Mouse (Mus musculus) forebrain, embryonic 12.5 days (tissue): ENCODE measurements around the gene Tcap. TPM values are rescaled to one million over a fixed set of nuclear protein-coding genes. Genes with fewer than 3 reads are reported as not detected.

Source experiments
- polyA plus RNA-seq: library from polyadenylated mRNA; unstranded; fragments of >200 nt; fragmentation: Nextera tagmentation; extraction: Ambion mirVana; gene quantifications from 2 replicates; pipeline ENCODE4 v1.2.1, GENCODE M21; 2016

The Tcap gene
- polyA plus RNA-seq, 1 experiment from 2014 or later = 0.20 TPM

Other genes with a start within 250 kb of the Tcap start
- 29.5 and 29.9 TPM in 2 replicates for gene Fbxl20, start 233.4 kb upstream of the Tcap start, polyA plus RNA-seq
- 68.7 and 79.9 TPM in 2 replicates for gene Med1, start 190.5 kb upstream of the Tcap start, polyA plus RNA-seq
- gene Cdk12, start 180.8 kb upstream of the Tcap start, polyA plus RNA-seq = 17.9 and 20.0 TPM in 2 replicates
- gene Neurod2, start 54.2 kb upstream of the Tcap start, polyA plus RNA-seq = 19.9 and 20.5 TPM in 2 replicates
- 3.0 and 3.1 TPM in 2 replicates for gene Ppp1r1b, start 35.4 kb upstream of the Tcap start, polyA plus RNA-seq
- gene Stard3, start 25.4 kb upstream of the Tcap start, polyA plus RNA-seq = 42.0 and 42.5 TPM in 2 replicates
- 0.17 TPM in 1 of 2 replicates, not detected in the other for gene Pnmt, start 2.6 kb downstream of the Tcap start, polyA plus RNA-seq
- gene Pgap3, start 16.7 kb downstream of the Tcap start, polyA plus RNA-seq = 7.7 and 8.3 TPM in 2 replicates
- gene Erbb2, start 28.7 kb downstream of the Tcap start, polyA plus RNA-seq = 16.4 and 17.8 TPM in 2 replicates
- gene Mien1, start 55.2 kb downstream of the Tcap start, polyA plus RNA-seq = 142 and 154 TPM in 2 replicates
- gene Grb7, start 62.6 kb downstream of the Tcap start, polyA plus RNA-seq = 1.1 and 1.6 TPM in 2 replicates
- 0.04 TPM in 1 of 2 replicates, not detected in the other for gene Ikzf3, start 162.2 kb downstream of the Tcap start, polyA plus RNA-seq
- gene Zpbp2, start 167.3 kb downstream of the Tcap start, polyA plus RNA-seq = 0.17 TPM in 1 of 2 replicates, not detected in the other
- gene Ormdl3, start 203.6 kb downstream of the Tcap start, polyA plus RNA-seq = 67.3 and 67.4 TPM in 2 replicates
- gene Lrrc3c, start 214.5 kb downstream of the Tcap start, polyA plus RNA-seq = not detected in 2 replicates
- gene Gm12355, start 241.8 kb downstream of the Tcap start, polyA plus RNA-seq = 1.2 and 1.4 TPM in 2 replicates
- not detected in 2 replicates for gene Gsdma3, start 242.5 kb downstream of the Tcap start, polyA plus RNA-seq